Mouse (Mus musculus) lung, adult 2 months (tissue): ENCODE measurements around the gene Uqcc2. TPM values are rescaled to one million over a fixed set of nuclear protein-coding genes. Genes with fewer than 3 reads are reported as not detected.

Source experiments
- DNase-seq: peaks from one replicate; pipeline ENCODE4 v3.0.0; 2022
- H3K4me1 ChIP-seq: fragments of 200-500 bp; 2 replicates; pipeline ENCODE4 v1.6.1; 2011; ENCODE audit warnings: low read length; ENCODE audit not compliant: control insufficient read depth, insufficient read depth
- H3K4me3 ChIP-seq: fragments of 200-500 bp; replicated peaks from 2 replicates; pipeline ENCODE3; 2011; ENCODE audit warnings: low read depth, mild to moderate bottlenecking, control low read depth, low read length; ENCODE audit errors: extremely low read depth
- CTCF ChIP-seq: fragments of 200-500 bp; IDR thresholded peaks from 2 replicates; pipeline ENCODE4 v1.5.1; 2011; ENCODE audit warnings: mild to moderate bottlenecking, low read length, control low read depth; ENCODE audit not compliant: insufficient read depth
- POLR2A ChIP-seq: fragments of 200-500 bp; IDR thresholded peaks from 2 replicates; pipeline ENCODE4 v1.6.1; 2011; ENCODE audit warnings: low read depth, mild to moderate bottlenecking, control low read depth, low read length, borderline replicate concordance; ENCODE audit errors: extremely low read depth
- WGBS: fragments of 180-500 bp; shearing (Covaris S2); methylation state at CpG from one replicate; pipeline ENCODE4 v1.1.7; 2018; 5-methylcytosine and 5-hydroxymethylcytosine counted together
- polyA plus RNA-seq: library from polyadenylated mRNA; depleted of rRNA; stranded (reverse); fragments of >200 nt; gene quantifications from 2 replicates; pipeline ENCODE4 v1.2.3, GENCODE M21; 2012

Gene Uqcc2
- polyA plus RNA-seq, 1 experiment = 80.0 TPM

- WGBS = 57% methylated on average over 4 of the region's 4 CpGs
- Histone ChIP-seq H3K4me1 (no peaks in the 10 kb centered on the region), H3K4me3 (no peak overlapping the region)
- no peak for DNase-seq
- TF ChIP-seq CTCF (no peak), POLR2A (no peak)
Observed at GRCm38 (mm10) chr17:27144152-27144551, 10.4 kb upstream of the Uqcc2 start.

GRCm38 (mm10) chr17:27141971-27142450 lies 8.3 kb upstream of the Uqcc2 start:
- no peak for DNase-seq
- 28% methylated on average over 10 of the region's 10 CpGs for WGBS
- TF ChIP-seq POLR2A (no peak), CTCF (no peak)
- Histone ChIP-seq H3K4me3 (no peak overlapping the region), H3K4me1 (no peaks in the 10 kb centered on the region)

GRCm38 (mm10) chr17:27140262-27140661 lies 6.5 kb upstream of the Uqcc2 start:
- H3K4me3 ChIP-seq = no peak overlapping the region
- DNase-seq = no peak
- 53% methylated on average over 9 of the region's 9 CpGs for WGBS
- H3K4me1 ChIP-seq = no peaks in the 10 kb centered on the region
- TF ChIP-seq CTCF (no peak), POLR2A (no peak)

DNA sequence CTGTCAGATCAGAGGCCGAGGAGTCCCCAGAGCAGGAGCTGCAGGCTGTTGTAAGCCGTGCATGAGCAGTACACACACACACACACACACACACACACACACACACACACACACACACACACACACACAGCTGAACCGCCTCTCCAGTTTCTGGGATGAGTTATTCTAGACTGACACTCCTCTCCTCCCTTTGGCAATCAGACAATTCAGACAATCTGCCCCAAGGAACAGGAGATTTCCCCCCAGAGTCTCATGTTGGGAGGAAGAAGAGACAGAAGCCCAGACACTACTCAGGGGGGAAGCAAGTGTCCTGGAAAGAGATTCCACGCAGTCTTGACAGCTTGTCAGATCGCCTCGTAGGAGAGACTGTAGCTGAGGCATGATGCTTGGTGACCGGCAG lies 5.6 kb upstream of the Uqcc2 start:
- H3K4me1 ChIP-seq = no peaks in the 10 kb centered on the region
- TF ChIP-seq CTCF (no peak), POLR2A (no peak)
- 66% methylated on average over 7 of the region's 7 CpGs for WGBS
- H3K4me3 ChIP-seq = no peak overlapping the region
- no peak for DNase-seq

DNA sequence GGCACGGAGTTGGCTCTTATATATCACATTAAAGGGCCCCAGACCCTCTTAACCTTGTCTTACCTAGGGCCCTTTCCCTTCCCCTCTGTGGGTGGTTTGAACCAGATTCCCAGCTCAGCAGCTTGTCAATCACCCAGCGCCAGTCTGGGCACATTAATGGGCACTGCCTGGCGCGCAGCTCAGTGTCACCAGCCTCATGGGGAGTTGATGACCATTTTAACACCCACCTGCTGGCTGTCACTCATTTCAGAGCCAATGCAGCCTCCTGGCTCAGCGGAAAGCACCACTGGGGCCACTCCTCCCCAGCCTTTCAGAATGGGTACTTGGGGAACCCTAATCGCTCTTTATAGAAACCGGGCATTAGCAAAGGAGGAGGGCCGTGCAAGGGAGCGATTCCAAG lies 4.7 kb upstream of the Uqcc2 start:
- no peak overlapping the region for H3K4me3 ChIP-seq
- DNase-seq = no peak
- TF ChIP-seq POLR2A = no peak
- no peak for TF ChIP-seq CTCF
- peaks cover under 1% of the 10 kb centered on the region; the same call in 1 of the 2 replicates for H3K4me1 ChIP-seq
- WGBS = 80% methylated on average over 9 of the region's 9 CpGs

DNA sequence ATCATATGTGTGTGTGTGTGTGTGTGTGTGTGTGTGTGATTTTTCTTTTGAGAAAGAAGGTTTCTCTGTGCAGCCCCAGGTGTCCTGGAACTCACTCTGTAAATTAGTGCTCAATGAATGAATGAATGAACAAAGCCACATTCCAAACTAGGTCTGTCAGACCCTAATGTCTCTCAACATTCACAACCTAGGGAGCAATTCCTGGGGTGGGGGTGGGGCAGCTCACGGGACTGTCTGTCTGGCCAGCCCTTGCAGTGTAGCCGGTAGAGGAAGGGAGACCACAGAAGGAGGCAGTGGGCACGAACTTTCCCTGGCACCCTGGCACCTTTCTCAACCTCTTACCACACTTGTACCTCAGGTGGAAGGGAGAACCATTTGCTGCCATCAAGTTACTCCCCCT lies 999 bp upstream of the Uqcc2 start:
- H3K4me1 ChIP-seq = peaks cover 3% of the 10 kb centered on the region
- 27% methylated on average over 3 of the region's 3 CpGs for WGBS

GRCm38 (mm10) chr17:27134187-27134586 lies 471 bp upstream of the Uqcc2 start:
- peaks cover 3% of the 10 kb centered on the region for H3K4me1 ChIP-seq
- DNase-seq = no peak
- 16% methylated on average over 9 of the region's 9 CpGs for WGBS
- TF ChIP-seq CTCF (no peak), POLR2A (no peak)
- peak overlapping the region; percentile 54 for H3K4me3 ChIP-seq

More for the DNA sequence above, 999 bp upstream of the Uqcc2 start:
- no peak overlapping the region for H3K4me3 ChIP-seq
- no peak for TF ChIP-seq POLR2A
- DNase-seq = no peak

GRCm38 (mm10) chr17:27132238-27132637 lies 1.5 kb downstream of the Uqcc2 start:
- H3K4me1 ChIP-seq = peaks cover 3% of the 10 kb centered on the region
- H3K4me3 ChIP-seq = no peak overlapping the region
- 88% methylated on average over 10 of the region's 10 CpGs for WGBS
- TF ChIP-seq CTCF = no peak
- no peak for TF ChIP-seq POLR2A
- DNase-seq = no peak

DNA sequence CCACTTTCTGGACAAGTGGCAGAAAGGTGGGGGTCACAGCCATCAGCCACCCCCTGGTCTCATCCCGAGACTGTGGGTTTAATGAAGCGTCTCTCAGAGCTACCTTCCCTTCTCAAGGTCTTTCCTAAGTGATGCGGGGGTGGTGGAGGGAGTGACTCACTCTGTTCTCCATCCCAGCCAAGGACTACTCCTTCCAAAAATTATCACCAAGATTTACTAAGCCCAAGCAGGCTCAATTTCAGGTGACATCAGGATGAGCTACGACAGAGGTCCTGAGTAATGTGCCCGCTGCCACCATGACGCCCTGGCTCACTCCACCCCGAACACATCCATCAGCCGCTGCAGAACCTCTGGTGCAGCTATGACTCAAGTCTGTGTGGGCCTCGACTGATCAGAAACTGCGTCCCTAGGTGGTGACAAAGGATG lies 2.5 kb downstream of the Uqcc2 start:
- WGBS = 79% methylated on average over 10 of the region's 10 CpGs
- no peak for DNase-seq
- H3K4me3 ChIP-seq = no peak overlapping the region
- TF ChIP-seq CTCF (no peak), POLR2A (no peak)
- peaks cover 3% of the 10 kb centered on the region for H3K4me1 ChIP-seq

DNA sequence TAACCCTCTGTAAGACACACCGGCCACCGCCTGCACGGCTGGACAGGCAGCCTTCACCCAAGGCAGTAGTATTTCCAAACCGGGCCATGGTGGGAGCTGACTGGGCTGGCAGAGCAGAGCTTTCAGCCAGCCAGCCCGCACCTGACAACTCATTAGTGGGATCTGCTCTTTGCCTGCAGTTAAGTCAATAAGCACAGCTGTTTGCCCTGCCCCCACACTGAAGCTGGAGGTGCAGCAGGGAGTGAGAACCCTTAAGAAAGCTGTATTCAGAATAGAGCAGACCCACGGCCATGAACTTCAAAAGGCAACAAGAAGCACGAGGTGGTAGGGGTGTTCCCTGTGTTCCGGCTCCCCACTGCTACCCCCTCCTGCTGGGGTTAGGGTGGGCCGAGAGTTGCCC lies 3.5 kb downstream of the Uqcc2 start:
- 56% methylated on average over 9 of the region's 9 CpGs for WGBS
- no peak overlapping the region for H3K4me3 ChIP-seq
- H3K4me1 ChIP-seq = peaks cover 3% of the 10 kb centered on the region
- TF ChIP-seq POLR2A (no peak), CTCF (no peak)
- DNase-seq = no peak
